Mouse (Mus musculus) granulocyte monocyte progenitor cell, adult 5-6 weeks (primary cell): ENCODE measurements around the gene Tmem62. TPM values are rescaled to one million over a fixed set of nuclear protein-coding genes. Genes with fewer than 3 reads are reported as not detected.
A peak's percentile ranks its signal among the peaks of the same experiment; 100 is the strongest.
"Not testable (repeated sequence)": the region's sequence is repeated elsewhere in the genome, so short reads cannot be mapped to it uniquely, and the experiment has no call there.

ENCODE experiments used
- ATAC-seq: replicated peaks from 2 replicates; pipeline ENCODE4 v1.8.0; 2016; ENCODE audit warnings: mild to moderate bottlenecking, moderate TSS enrichment, inconsistent platforms; ENCODE audit not compliant: poor library complexity, severe bottlenecking
- total RNA-seq, 2 experiments: library from RNA; stranded (forward) in 1 of 2; stranded (reverse) in 1 of 2; fragments of 200-712, 200-1000 nt in 1 of 2; fragments of >200 nt in 1 of 2; fragmentation: Nextera tagmentation in 1 of 2; gene quantifications; 2 replicates each; pipeline ENCODE4 v1.2.3; 2014 to 2017

Tmem62 gene
- total RNA-seq, 2 experiments from 2014 or later = 5.1 to 11.0 TPM

- ATAC-seq = no peak; the same call in 1 of the 2 replicates
Measured at GRCm38 (mm10) chr2:120985241-120985640, 8.4 kb downstream of the Tmem62 start.

DNA sequence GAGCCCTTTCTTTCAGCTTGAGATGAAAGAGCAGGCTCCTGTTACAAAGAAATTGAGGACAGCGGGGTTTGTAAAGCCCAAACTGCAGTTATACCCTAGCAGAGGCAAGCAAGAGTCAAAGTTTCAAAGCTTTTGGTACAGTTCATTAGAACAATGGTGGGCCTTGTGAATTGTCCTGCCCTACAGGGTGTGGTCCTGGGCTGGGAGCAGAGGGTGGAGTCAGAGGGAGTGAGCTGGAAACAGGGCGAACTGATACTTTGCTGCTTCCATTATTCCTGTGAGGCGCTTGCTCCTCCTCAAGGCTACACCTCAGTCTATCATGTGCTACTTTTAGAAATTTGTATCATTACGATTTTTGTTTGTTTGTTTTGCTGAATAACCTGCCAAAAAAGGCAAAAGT lies 14.4 kb downstream of the Tmem62 start:
- ATAC-seq = no peak

DNA sequence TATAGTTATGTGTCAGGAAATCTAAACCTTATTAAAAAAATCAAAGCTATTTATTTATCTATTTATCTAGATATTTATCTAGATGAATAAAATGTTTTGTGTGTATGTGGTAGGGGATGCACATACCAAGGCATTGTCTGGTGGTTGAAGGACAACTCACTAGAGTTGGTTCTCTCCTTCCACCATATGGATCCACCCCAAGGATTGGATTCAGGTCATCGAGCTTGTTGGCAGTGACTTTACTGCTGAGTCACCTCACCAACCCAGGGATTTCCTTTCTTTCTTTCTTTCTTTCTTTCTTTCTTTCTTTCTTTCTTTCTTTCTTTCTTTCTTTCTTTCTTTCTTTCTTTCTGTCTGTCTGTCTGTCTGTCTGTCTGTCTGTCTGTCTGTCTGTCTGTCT lies 19.8 kb downstream of the Tmem62 start:
- ATAC-seq = not testable (repeated sequence)

DNA sequence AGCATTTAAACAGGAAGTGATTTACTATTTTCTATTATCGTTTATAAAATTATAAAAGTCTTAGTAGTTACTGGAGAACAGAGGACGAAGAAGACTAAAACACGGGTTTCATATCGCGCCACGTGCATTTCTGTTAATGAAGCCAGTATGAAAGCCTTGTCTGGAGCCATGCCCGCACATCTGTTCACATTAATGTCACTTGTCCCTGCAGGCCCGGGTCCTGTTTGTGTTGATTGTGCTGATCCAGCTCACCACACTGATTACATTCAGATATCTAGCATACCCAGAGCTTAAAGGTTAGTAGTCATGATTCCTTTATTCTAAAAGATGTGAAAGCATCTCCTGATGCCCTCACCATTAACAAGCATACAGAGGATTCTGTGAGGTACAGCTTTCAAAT lies 22.0 kb downstream of the Tmem62 start:
- no peak for ATAC-seq

GRCm38 (mm10) chr2:121003586-121003985 lies 26.8 kb downstream of the Tmem62 start:
- ATAC-seq = no peak

- ATAC-seq = no peak
Measured at GRCm38 (mm10) chr2:121004018-121004811, 27.4 kb downstream of the Tmem62 start.

DNA sequence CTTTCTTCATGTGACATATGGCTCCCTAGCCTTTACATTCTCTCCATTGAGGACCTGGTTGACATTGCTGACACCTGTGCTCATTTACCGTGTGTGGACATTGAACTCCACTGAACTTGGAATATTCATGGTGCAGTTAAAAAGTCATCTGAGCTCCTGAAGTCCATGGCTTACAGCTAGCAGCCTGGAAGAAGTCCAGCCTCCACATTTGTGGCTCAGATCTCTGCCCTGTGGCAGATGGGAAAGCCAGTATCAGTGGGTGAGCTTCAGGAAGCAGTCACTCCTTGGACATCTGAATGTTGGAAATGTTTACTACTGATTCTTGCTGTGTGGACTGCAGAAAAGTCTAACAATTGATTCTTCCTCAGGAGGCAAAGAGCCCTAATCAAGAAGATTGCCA lies 30.2 kb downstream of the Tmem62 start:
- no peak for ATAC-seq

DNA sequence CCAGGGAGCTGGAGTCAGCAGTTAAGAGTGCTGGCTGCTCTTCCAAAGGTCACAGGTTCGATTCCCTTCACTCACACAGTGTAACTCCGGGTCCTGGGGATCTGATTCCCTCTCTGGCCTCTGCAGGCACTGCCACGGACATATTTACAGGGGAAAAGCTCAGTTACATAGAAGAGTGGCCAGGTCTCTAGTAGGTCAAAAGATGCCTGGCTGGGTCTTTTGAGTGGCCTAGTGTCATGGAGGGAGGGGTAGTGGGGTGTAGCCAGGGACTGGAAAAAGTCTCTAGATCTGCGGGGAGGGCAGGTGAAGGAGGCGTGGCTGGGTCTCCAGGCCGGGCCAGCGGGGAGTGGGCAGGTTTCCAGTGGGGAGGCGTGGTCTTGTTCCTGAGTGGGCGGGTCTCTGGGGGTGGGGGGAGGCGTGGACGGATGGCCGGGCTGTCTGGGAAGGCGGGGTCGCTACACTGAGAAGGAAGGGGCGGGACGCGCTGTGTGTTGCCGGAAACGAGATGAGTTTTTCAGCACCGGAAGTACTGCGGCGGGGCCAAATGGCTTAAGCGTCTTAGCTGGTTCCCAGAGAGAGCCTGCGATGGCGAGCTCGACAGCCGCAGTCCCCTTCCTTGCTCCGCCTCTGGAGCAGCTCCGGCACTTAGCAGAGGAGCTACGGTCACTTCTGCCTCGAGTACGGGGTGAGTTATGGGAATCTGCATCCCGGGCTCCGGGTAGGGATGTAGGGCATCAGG lies 31.3 kb downstream of the Tmem62 start, which contains the start of gene Ccndbp1:
TSS of gene Ccndbp1 (plus strand) at position 479 of the 739 bp plus-strand sequence.
- peak; percentile 98 for ATAC-seq

- ATAC-seq = peak; percentile 5; the same call in 1 of the 2 replicates
Measured at GRCm38 (mm10) chr2:121008664-121009007, 31.8 kb downstream of the Tmem62 start.

DNA sequence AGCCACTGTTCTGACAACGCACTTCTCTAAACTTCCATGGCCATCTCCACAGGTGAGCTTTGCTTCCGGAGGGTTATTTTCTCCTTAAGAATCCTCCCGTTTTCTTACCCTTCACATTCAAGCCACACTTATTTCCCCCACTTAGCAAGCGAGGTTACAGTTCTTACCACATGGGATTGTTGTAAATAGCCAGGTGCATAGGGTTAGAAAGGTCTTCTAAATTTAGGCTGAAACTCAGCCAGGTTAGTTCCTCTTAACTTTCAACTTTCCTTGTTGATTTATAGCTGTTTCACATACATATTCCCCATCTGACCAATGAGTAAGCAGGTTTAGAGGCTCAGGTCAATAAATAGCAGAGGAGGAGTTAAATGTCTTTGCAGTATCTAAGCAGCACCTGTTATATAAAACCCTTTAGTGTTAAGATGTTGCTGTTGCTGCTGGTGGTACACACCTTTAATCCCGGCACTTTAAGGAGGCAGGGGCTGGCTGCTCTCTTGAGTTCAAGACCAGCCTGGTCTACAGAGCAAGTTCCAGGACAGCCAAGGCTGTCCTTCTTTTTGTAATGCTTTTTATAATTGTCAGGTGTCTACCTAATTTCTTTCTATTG lies 32.4 kb downstream of the Tmem62 start:
- ATAC-seq = no peak

DNA sequence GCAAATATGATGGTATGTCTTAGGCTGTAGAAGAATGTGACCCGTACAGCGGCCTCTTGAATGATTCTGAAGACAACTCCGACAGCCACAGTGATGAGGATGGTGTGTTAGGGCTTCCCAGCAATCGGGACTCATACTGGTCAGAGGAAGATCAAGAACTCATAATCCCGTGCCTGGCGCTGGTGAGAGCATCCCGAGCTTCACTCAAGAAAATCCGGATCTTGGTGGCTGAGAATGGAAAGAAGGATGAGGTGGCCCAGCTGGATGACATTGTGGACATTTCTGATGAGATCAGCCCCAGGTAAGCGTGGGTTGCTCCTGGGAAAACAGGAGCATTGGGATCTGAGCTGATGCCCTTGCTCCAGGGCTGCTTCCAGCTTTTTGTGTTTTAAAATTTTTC lies 35.9 kb downstream of the Tmem62 start:
- ATAC-seq = no peak

GRCm38 (mm10) chr2:121015507-121015906 lies 38.7 kb downstream of the Tmem62 start:
- no peak for ATAC-seq

DNA sequence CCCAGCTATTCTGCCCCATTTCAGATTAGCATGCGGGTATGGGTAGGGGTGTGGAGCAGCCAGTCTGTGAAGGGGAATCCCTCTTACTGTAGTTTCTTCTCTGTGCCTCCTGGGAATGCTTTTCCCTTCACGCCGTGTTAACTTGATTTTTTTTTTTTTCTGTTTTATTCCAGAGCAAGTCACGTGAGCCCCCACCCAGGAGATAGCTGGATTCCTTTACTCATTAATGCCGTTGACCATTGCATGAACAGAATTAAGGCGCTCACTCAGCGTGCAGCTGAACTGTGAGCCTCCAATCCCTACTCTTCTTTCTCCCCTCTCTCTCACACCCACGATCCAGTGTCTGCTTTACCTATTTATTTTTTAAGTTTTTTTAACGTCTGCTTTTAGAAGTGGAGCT lies 39.4 kb downstream of the Tmem62 start:
- ATAC-seq = no peak

DNA sequence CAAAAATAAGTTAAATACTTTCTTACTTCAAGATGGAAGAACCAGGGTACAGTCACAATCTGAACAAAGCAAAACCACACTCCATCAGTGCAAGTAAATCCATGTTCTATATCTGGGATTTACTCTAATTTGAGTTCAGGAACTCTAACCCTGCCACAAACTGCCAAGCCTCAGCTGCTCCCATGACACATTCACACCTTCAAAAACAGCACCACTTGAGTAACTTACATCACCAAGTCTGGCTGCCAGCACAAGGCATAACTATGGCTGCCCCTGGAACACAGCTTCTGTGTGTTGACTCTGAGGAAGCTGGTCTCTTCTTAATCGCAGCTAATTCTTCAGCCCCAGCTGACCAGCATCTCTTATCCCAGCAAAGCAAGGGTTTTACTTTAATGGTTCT lies 40.3 kb downstream of the Tmem62 start:
- no peak for ATAC-seq

- no peak for ATAC-seq
Measured at GRCm38 (mm10) chr2:121022918-121023317, 46.1 kb downstream of the Tmem62 start.

GRCm38 (mm10) chr2:121036733-121037341 lies 60.0 kb downstream of the Tmem62 start, which contains the start of gene Epb42:
Gene Epb42, minus strand, starts transcription at chr2:121037072.
- no peak for ATAC-seq

GRCm38 (mm10) chr2:121038851-121039250 lies 62.0 kb downstream of the Tmem62 start:
- not testable (repeated sequence) for ATAC-seq

- ATAC-seq = no peak
Measured at GRCm38 (mm10) chr2:121039382-121039781, 62.6 kb downstream of the Tmem62 start.

DNA sequence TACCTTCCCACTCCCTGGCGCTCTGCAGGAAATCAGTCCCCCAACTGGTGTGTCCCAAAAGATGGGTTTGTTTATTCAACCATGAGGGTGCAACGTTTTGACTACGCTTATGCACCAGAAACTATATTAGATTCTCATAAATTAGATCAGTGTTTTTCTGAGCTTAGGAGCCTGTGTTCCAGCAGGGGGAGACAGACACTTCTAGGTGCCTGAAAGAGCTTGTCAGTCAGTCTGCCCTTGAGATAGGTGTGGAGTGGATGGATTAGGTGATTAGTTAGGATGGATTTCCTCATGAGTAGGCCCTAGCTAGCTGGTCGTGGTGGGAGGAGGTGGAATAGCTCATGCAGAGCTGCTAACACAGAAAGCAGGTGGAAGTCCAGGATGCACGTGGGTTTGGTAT lies 64.3 kb downstream of the Tmem62 start:
- ATAC-seq = no peak

DNA sequence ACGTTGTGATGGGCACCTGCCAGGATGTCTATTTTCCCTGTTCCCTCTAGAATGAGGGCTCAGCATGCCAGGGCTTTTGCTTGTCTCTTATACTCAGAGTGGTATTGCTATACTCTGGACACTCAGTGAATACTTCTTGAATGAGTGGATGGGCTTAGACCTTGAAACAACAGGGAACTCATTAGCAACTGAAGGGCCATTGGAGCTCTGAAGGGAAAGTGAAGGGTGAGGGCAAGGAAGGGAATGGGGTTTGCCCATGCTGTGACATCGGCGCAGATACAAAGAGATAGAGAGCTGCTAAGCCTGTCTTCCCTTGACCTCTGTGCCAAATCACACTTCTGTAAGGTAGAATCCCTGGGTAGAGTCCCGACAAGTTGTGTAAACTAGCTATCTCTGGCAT lies 68.8 kb downstream of the Tmem62 start:
- no peak for ATAC-seq

- no peak for ATAC-seq
Measured at GRCm38 (mm10) chr2:121052176-121052575, 75.4 kb downstream of the Tmem62 start.
